Mouse (Mus musculus): Measurements from ENCODE around the gene Tmem170b. TPM values are rescaled to one million over a fixed set of nuclear protein-coding genes. Genes with fewer than 3 reads are reported as not detected.

Tmem170b gene
- polyA plus RNA-seq, 1 experiment = 21.6 TPM

DNA sequence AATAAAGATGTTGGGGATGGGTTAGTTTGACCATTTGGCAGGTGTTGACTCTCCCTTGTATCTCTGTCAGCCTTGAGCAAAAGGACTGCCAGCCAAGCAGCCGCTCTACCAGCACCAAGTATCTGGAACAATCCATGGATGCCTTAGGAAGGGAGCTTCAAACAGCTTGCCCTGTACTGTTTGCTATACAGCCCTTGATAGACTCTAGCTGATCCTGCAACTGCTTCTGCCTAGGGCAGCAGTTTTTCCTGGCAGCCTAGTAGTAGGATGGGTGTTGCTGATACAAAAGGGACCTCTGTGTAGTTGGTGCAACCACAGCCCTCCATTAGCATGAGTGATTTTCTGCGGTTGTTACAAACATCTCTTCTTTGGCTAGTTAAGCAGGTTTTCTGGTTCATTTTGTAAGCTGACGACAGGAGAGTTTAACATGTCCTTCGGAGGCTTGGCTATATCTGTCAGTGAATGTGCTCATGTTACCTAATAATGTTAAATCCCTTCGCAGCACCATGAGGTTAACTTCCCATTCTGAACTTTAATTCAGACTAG is 1.7 kb upstream of the Tmem170b start:
- Histone ChIP-seq H3K27me3 (ENCODE audit: control insufficient read depth, insufficient read depth, low read length) (no peaks in the 10 kb centered on the region), H3K4me3 (replicated peaks; ENCODE audit: insufficient read depth, low read depth, low read length) (no peak overlapping the region), H3K4me1 (ENCODE audit: control insufficient read depth, insufficient read depth, low read length) (no peaks in the 10 kb centered on the region; the same call in 1 of the 2 replicates), H3K27ac (ENCODE audit: insufficient read depth, low read length) (no peak overlapping the region)
- 87% methylated on average over 5 of the region's 5 CpGs for WGBS
- TF ChIP-seq POLR2A (IDR thresholded peaks at IDR 0.05; ENCODE audit: borderline replicate concordance, insufficient read depth, low read length) (no peak), CTCF (IDR thresholded peaks at IDR 0.05; ENCODE audit: borderline replicate concordance, insufficient read depth, low read depth, low read length) (no peak)
- no peak for DNase-seq

GRCm38 (mm10) chr13:41606081-41607000 is 634 bp downstream of the Tmem170b start:
- peak; percentile 75 to 81 for DNase-seq
- Histone ChIP-seq H3K27ac (ENCODE audit: insufficient read depth, low read length) (peak overlapping the region; percentile 94), H3K4me3 (replicated peaks; ENCODE audit: insufficient read depth, low read depth, low read length) (peak overlapping the region; percentile 84), H3K27me3 (ENCODE audit: control insufficient read depth, insufficient read depth, low read length) (no peaks in the 10 kb centered on the region), H3K4me1 (ENCODE audit: control insufficient read depth, insufficient read depth, low read length) (no peaks in the 10 kb centered on the region; the same call in 1 of the 2 replicates)
- TF ChIP-seq CTCF (IDR thresholded peaks at IDR 0.05; ENCODE audit: borderline replicate concordance, insufficient read depth, low read depth, low read length) (no peak), POLR2A (IDR thresholded peaks at IDR 0.05; ENCODE audit: borderline replicate concordance, insufficient read depth, low read length) (no peak)
- 1% methylated on average over 55 of the region's 67 CpGs for WGBS

DNA sequence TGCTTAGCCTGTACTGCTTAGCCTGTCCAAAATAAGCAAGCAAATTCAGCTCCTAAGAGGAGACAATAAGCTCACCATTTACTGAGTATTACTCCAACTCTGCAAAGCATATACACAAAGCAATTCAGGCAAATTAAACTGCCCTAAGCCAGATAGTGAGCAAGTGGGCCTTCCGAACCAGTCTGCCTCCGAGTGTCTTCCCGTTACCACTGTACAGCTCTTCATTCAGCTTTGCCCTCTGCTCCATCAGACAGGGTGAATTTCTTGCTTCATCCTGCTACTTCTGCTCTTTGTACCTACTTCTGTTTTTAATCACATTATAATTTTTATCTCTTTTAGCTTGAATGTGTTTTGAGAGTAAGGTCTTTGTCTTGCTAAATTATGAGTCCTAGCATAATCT is 1.9 kb downstream of the Tmem170b start:
- Histone ChIP-seq H3K4me1 (ENCODE audit: control insufficient read depth, insufficient read depth, low read length) (peaks cover 5% of the 10 kb centered on the region), H3K27me3 (ENCODE audit: control insufficient read depth, insufficient read depth, low read length) (no peaks in the 10 kb centered on the region), H3K27ac (ENCODE audit: insufficient read depth, low read length) (no peak overlapping the region), H3K4me3 (replicated peaks; ENCODE audit: insufficient read depth, low read depth, low read length) (peak overlapping the region; percentile 42)
- no peak for TF ChIP-seq POLR2A (IDR thresholded peaks at IDR 0.05; ENCODE audit: borderline replicate concordance, insufficient read depth, low read length)
- no peak for TF ChIP-seq CTCF (IDR thresholded peaks at IDR 0.05; ENCODE audit: borderline replicate concordance, insufficient read depth, low read depth, low read length)
- 18% methylated on average over 3 of the region's 3 CpGs for WGBS
- DNase-seq = no peak

DNA sequence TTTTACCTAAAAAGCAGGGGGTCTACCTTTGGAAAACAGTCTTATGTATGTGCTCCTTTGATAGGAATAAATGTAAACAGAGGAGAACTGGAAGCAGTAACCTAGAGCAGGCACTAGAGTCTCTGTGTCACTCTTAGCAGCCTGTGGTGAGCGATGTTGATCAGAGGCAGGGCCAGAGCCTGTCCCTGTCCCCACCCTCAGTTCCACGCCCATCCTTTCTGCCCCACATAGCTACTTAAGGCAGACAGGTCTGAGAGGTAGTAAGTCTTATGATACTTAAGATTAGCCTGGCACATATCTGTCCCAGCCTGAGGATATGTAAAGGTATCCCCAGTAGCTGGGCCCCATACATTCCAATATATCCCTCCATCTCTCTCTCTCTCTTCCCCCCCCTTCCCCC is 2.9 kb downstream of the Tmem170b start:
- H3K4me3 ChIP-seq (replicated peaks; ENCODE audit: insufficient read depth, low read depth, low read length) = no peak overlapping the region
- WGBS = 53% methylated on average over 2 of the region's 2 CpGs

GRCm38 (mm10) chr13:41611046-41611445 is 5.3 kb downstream of the Tmem170b start:
- Histone ChIP-seq H3K4me1 (ENCODE audit: control insufficient read depth, insufficient read depth, low read length) (peaks cover 10% of the 10 kb centered on the region), H3K27me3 (ENCODE audit: control insufficient read depth, insufficient read depth, low read length) (no peaks in the 10 kb centered on the region), H3K4me3 (replicated peaks; ENCODE audit: insufficient read depth, low read depth, low read length) (no peak overlapping the region), H3K27ac (ENCODE audit: insufficient read depth, low read length) (no peak overlapping the region)
- WGBS = 29% methylated on average over 1 of the region's 1 CpGs
- TF ChIP-seq POLR2A (IDR thresholded peaks at IDR 0.05; ENCODE audit: borderline replicate concordance, insufficient read depth, low read length) (no peak), CTCF (IDR thresholded peaks at IDR 0.05; ENCODE audit: borderline replicate concordance, insufficient read depth, low read depth, low read length) (no peak)
- DNase-seq = no peak

More for the DNA sequence above, 2.9 kb downstream of the Tmem170b start:
- Histone ChIP-seq H3K4me1 (ENCODE audit: control insufficient read depth, insufficient read depth, low read length) (peaks cover 6% of the 10 kb centered on the region), H3K27me3 (ENCODE audit: control insufficient read depth, insufficient read depth, low read length) (no peaks in the 10 kb centered on the region), H3K27ac (ENCODE audit: insufficient read depth, low read length) (no peak overlapping the region)
- TF ChIP-seq CTCF (IDR thresholded peaks at IDR 0.05; ENCODE audit: borderline replicate concordance, insufficient read depth, low read depth, low read length) (no peak), POLR2A (IDR thresholded peaks at IDR 0.05; ENCODE audit: borderline replicate concordance, insufficient read depth, low read length) (no peak)
- DNase-seq = no peak

- H3K27me3 ChIP-seq (ENCODE audit: control insufficient read depth, insufficient read depth, low read length) = no peaks in the 10 kb centered on the region
- no peak overlapping the region for H3K27ac ChIP-seq (ENCODE audit: insufficient read depth, low read length)
- no peak overlapping the region for H3K4me3 ChIP-seq (replicated peaks; ENCODE audit: insufficient read depth, low read depth, low read length)
- TF ChIP-seq CTCF (IDR thresholded peaks at IDR 0.05; ENCODE audit: borderline replicate concordance, insufficient read depth, low read depth, low read length) (no peak), POLR2A (IDR thresholded peaks at IDR 0.05; ENCODE audit: borderline replicate concordance, insufficient read depth, low read length) (no peak)
- 66% methylated on average over 2 of the region's 2 CpGs for WGBS
- H3K4me1 ChIP-seq (ENCODE audit: control insufficient read depth, insufficient read depth, low read length) = peaks cover 12% of the 10 kb centered on the region
- no peak for DNase-seq
Measured at GRCm38 (mm10) chr13:41614539-41614938, 8.8 kb downstream of the Tmem170b start.

GRCm38 (mm10) chr13:41614982-41615381 is 9.3 kb downstream of the Tmem170b start:
- H3K4me1 ChIP-seq (ENCODE audit: control insufficient read depth, insufficient read depth, low read length) = peaks cover 14% of the 10 kb centered on the region
- H3K4me3 ChIP-seq (replicated peaks; ENCODE audit: insufficient read depth, low read depth, low read length) = no peak overlapping the region
- H3K27ac ChIP-seq (ENCODE audit: insufficient read depth, low read length) = no peak overlapping the region
- no peak for TF ChIP-seq CTCF (IDR thresholded peaks at IDR 0.05; ENCODE audit: borderline replicate concordance, insufficient read depth, low read depth, low read length)
- no peaks in the 10 kb centered on the region for H3K27me3 ChIP-seq (ENCODE audit: control insufficient read depth, insufficient read depth, low read length)
- WGBS = 27% methylated on average over 5 of the region's 5 CpGs
- DNase-seq = no peak

- Histone ChIP-seq H3K4me3 (replicated peaks; ENCODE audit: insufficient read depth, low read depth, low read length) (no peak overlapping the region), H3K4me1 (ENCODE audit: control insufficient read depth, insufficient read depth, low read length) (peaks cover 13% of the 10 kb centered on the region), H3K27ac (ENCODE audit: insufficient read depth, low read length) (no peak overlapping the region), H3K27me3 (ENCODE audit: control insufficient read depth, insufficient read depth, low read length) (no peaks in the 10 kb centered on the region)
- 91% methylated on average over 4 of the region's 4 CpGs for WGBS
- DNase-seq = no peak
- TF ChIP-seq POLR2A (IDR thresholded peaks at IDR 0.05; ENCODE audit: borderline replicate concordance, insufficient read depth, low read length) = no peak
- no peak for TF ChIP-seq CTCF (IDR thresholded peaks at IDR 0.05; ENCODE audit: borderline replicate concordance, insufficient read depth, low read depth, low read length)
Measured at GRCm38 (mm10) chr13:41619470-41619869, 13.8 kb downstream of the Tmem170b start.

Measured in cerebellum, adult 2 months (tissue).